Mouse (Mus musculus): ENCODE measurements at regions not wholly inside any gene's neighbourhood (a gene's known extent, or its start where the extent isn't known, plus 50 kb on each side); places are given as distances from the start of the nearest gene placed in this dataset.

- Histone ChIP-seq H3K4me3 (no peak overlapping the region), H3K4me2 (replicated peaks) (peak overlapping the region; percentile 19; the same call in 1 of the 2 replicates), H3K36me3 (no peaks in the 10 kb centered on the region), H3K4me1 (peaks cover 9% of the 10 kb centered on the region), H3K27ac (no peak overlapping the region), H3K9ac (no peak overlapping the region), H3K27me3 (no peaks in the 10 kb centered on the region), H3K9me3 (no peaks in the 10 kb centered on the region)
- ATAC-seq (ENCODE audit: low FRiP score, low read depth): peak; percentile 22; the same call in 1 of the 2 replicates
- WGBS: 81% methylated on average over 14 of the region's 14 CpGs
Measured at GRCm38 (mm10) chr14:120223528-120224201, 51.8 kb upstream of the Mbnl2 start.

- H3K27me3 ChIP-seq: no peaks in the 10 kb centered on the region
- H3K9ac ChIP-seq: no peak overlapping the region
- no peaks in the 10 kb centered on the region for H3K9me3 ChIP-seq
- no peaks in the 10 kb centered on the region for H3K36me3 ChIP-seq
- peaks cover 9% of the 10 kb centered on the region for H3K4me1 ChIP-seq
- WGBS: 46% methylated on average over 6 of the region's 6 CpGs
- H3K4me3 ChIP-seq: no peak overlapping the region
- H3K27ac ChIP-seq: no peak overlapping the region
- H3K4me2 ChIP-seq (replicated peaks): peak overlapping the region; percentile 19; the same call in 1 of the 2 replicates
- peak; percentile 72 for ATAC-seq (ENCODE audit: low FRiP score, low read depth)
Measured at GRCm38 (mm10) chr14:120224202-120224846, 51.1 kb upstream of the Mbnl2 start.

- H3K4me2 ChIP-seq (replicated peaks): no peak overlapping the region
- no peak overlapping the region for H3K9ac ChIP-seq
- H3K4me3 ChIP-seq: no peak overlapping the region
- no peaks in the 10 kb centered on the region for H3K27me3 ChIP-seq
- H3K36me3 ChIP-seq: no peaks in the 10 kb centered on the region
- H3K4me1 ChIP-seq: peaks cover 9% of the 10 kb centered on the region
- no peak overlapping the region for H3K27ac ChIP-seq
- no peak for ATAC-seq (ENCODE audit: low FRiP score, low read depth)
- H3K9me3 ChIP-seq: no peaks in the 10 kb centered on the region
- WGBS: 80% methylated on average over 3 of the region's 3 CpGs
Measured at GRCm38 (mm10) chr14:120225657-120226056, 49.8 kb upstream of the Mbnl2 start.
